ENCODE assay signal across 11 mouse cellular contexts in the genomic region with DNA sequence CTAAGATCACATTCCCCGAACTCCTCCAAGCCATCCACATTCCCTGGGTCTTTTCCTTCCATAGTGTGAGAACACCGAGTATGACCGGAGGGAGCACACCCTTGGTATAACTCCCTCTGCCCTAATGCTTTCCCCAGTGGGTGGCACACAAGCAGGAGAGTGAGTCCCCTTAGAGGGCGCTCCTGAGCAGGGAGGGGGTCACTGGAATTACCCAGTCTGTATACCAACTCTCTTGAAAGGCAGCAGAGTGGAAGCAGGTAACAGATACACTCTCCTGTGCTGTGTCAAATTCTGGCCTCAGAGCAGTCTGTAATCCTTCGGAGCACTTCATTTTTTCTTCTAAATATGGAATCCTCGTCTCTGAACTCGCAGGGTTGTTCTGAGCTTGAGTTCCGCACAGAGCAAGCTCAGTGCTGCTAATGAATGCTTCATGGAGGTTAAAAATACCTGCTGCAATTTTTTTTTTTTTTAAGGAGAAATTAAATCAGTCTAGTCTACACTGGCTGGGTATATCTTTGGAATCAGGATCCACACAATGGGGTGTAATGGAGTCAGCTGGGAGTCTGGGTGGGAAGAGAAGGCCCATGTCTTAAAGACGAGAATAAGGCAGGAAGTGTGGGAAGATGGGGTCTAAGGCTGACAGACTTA.
DNase-seq lines count a peak whose midpoint lies in the region; ATAC-seq and TF ChIP-seq lines count a peak whose summit lies in the region.
"Had no signal": no experiment of that assay in that cellular context is flagged by ENCODE, and none has a peak within 500 bp of the region (broad histone marks: within the 10 kb centered on the region; RNA-seq: fewer than 3 reads in every experiment).

No protein-coding gene starts in this region.

- TF ChIP-seq POLR2A in liver, adult 2 months (IDR thresholded peaks at IDR 0.05; ENCODE audit: extremely low read depth, insufficient read depth, low read length), result no peak

- H3K4me2 ChIP-seq in forebrain, embryonic 14.5 days (ENCODE audit: low read length), result no peak overlapping the region
- no peak overlapping the region for H3K4me2 ChIP-seq in forebrain, embryonic 12.5 days
- H3K4me2 ChIP-seq in liver, embryonic 12.5 days, result no peak overlapping the region
- no peak overlapping the region for H3K4me2 ChIP-seq in lung, postnatal 0 days (replicated peaks; ENCODE audit: low read depth, low read length)

- H3K4me3 ChIP-seq in forebrain, embryonic 14.5 days (ENCODE audit: low read depth, low read length), result no peak overlapping the region
- no peak overlapping the region for H3K4me3 ChIP-seq in forebrain, embryonic 12.5 days (replicated peaks)
- no peak overlapping the region for H3K4me3 ChIP-seq in liver, adult 2 months (ENCODE audit: insufficient read depth, low read depth, low read length)
- no peak overlapping the region for H3K4me3 ChIP-seq in liver, embryonic 12.5 days
- H3K4me3 ChIP-seq in lung, postnatal 0 days (ENCODE audit: low read depth, low read length), result no peak overlapping the region
- H3K4me3 ChIP-seq: megakaryocyte, embryonic 14.5 days had no signal

- 0 out of 2 replicates have a peak overlapping the region, but pooled peaks have one; percentile 14 for H3K27ac ChIP-seq in forebrain, embryonic 14.5 days (ENCODE audit: low read depth, low read length)
- no peak overlapping the region for H3K27ac ChIP-seq in forebrain, embryonic 12.5 days
- H3K27ac ChIP-seq in liver, adult 2 months (replicated peaks; ENCODE audit: insufficient read depth, low read depth, low read length), result no peak overlapping the region
- H3K27ac ChIP-seq in liver, embryonic 12.5 days, result no peak overlapping the region
- no peak overlapping the region for H3K27ac ChIP-seq in lung, postnatal 0 days (ENCODE audit: low read length)

- no peaks in the 10 kb centered on the region for H3K36me3 ChIP-seq in forebrain, embryonic 14.5 days (ENCODE audit: control insufficient read depth, insufficient read depth, low read length)
- peaks cover 4% of the 10 kb centered on the region for H3K36me3 ChIP-seq in forebrain, embryonic 12.5 days (replicated peaks)
- peaks cover 2% of the 10 kb centered on the region; the same call in 1 of the 2 replicates for H3K36me3 ChIP-seq in liver, adult 2 months (ENCODE audit: control insufficient read depth, insufficient read depth, low read length)
- H3K36me3 ChIP-seq in liver, embryonic 12.5 days, result peaks cover 15% of the 10 kb centered on the region
- H3K36me3 ChIP-seq in lung, postnatal 0 days (ENCODE audit: insufficient read depth, low read length), result no peaks in the 10 kb centered on the region

- no peaks in the 10 kb centered on the region for H3K27me3 ChIP-seq in forebrain, embryonic 14.5 days (replicated peaks; ENCODE audit: control insufficient read depth, insufficient read depth, low read length)
- H3K27me3 ChIP-seq in forebrain, embryonic 12.5 days, result peaks cover 8% of the 10 kb centered on the region; the same call in 1 of the 2 replicates
- H3K27me3 ChIP-seq in liver, adult 2 months (ENCODE audit: control insufficient read depth, insufficient read depth, low read length), result no peaks in the 10 kb centered on the region
- H3K27me3 ChIP-seq in liver, embryonic 12.5 days (replicated peaks), result no peaks in the 10 kb centered on the region
- no peaks in the 10 kb centered on the region for H3K27me3 ChIP-seq in lung, postnatal 0 days (replicated peaks; ENCODE audit: insufficient read depth, low read length)
- H3K27me3 ChIP-seq: megakaryocyte, embryonic 14.5 days had no signal

- H3K79me2 ChIP-seq in liver, adult 2 months (ENCODE audit: control insufficient read depth, insufficient read depth, low read length), result no peaks in the 10 kb centered on the region

- no peak for TF ChIP-seq EP300 in lung, postnatal 0 days (IDR thresholded peaks at IDR 0.05)

- DNase-seq in forebrain, embryonic 14.5 days (ENCODE audit: low spot score), result no peak
- no peak for DNase-seq in liver, adult 2 months (ENCODE audit: extremely low read depth, low read depth, low spot score)
- no peak for DNase-seq in lung, postnatal 0 days (ENCODE audit: low spot score)
- DNase-seq in thymus, postnatal 36 days, result peak; percentile 55 to 57
- DNase-seq in right cerebral cortex, adult 2 months (ENCODE audit: low spot score in 2 of 2), result no peak
- DNase-seq in c-Kit-positive CD71-positive TER-119-positive erythroid progenitor cells, embryonic 14.5 days (ENCODE audit: low spot score), result no peak
- DNase-seq: layer of hippocampus, adult 9-11 months; right cerebral cortex, adult 18-20 months had no signal

- H3K9ac ChIP-seq in forebrain, embryonic 14.5 days (ENCODE audit: low read length), result no peak overlapping the region
- H3K9ac ChIP-seq in forebrain, embryonic 12.5 days, result no peak overlapping the region
- no peak overlapping the region for H3K9ac ChIP-seq in liver, adult 2 months (ENCODE audit: low read depth, low read length)
- H3K9ac ChIP-seq in liver, embryonic 12.5 days, result no peak overlapping the region
- H3K9ac ChIP-seq in lung, postnatal 0 days (replicated peaks; ENCODE audit: low read depth), result no peak overlapping the region

- H3K9me3 ChIP-seq in forebrain, embryonic 14.5 days (replicated peaks; ENCODE audit: control insufficient read depth, low read length), result no peaks in the 10 kb centered on the region
- H3K9me3 ChIP-seq in forebrain, embryonic 12.5 days, result no peaks in the 10 kb centered on the region
- H3K9me3 ChIP-seq in liver, embryonic 12.5 days (replicated peaks), result no peaks in the 10 kb centered on the region
- no peaks in the 10 kb centered on the region for H3K9me3 ChIP-seq in lung, postnatal 0 days (ENCODE audit: low read length)
- H3K9me3 ChIP-seq: megakaryocyte, embryonic 14.5 days had no signal

- 85% methylated on average over 9 of the region's 9 CpGs for WGBS in forebrain, embryonic 14.5 days
- 88% methylated on average over 9 of the region's 9 CpGs for WGBS in forebrain, embryonic 12.5 days
- 94% methylated on average over 9 of the region's 9 CpGs for WGBS in liver, adult 2 months
- 77% methylated on average over 9 of the region's 9 CpGs for WGBS in liver, embryonic 12.5 days (ENCODE audit: insufficient replicate concordance)
- 75% methylated on average over 9 of the region's 9 CpGs for WGBS in lung, postnatal 0 days

- no peak for ATAC-seq in forebrain, embryonic 14.5 days
- ATAC-seq in forebrain, embryonic 12.5 days (ENCODE audit: low FRiP score), result no peak
- no peak for ATAC-seq in liver, embryonic 12.5 days
- peak; percentile 14; the same call in 1 of the 2 replicates for ATAC-seq in lung, postnatal 0 days

- H3K4me1 ChIP-seq in forebrain, embryonic 14.5 days (ENCODE audit: control insufficient read depth, insufficient read depth, low read length), result 0 out of 2 replicates have a peak, but pooled peaks cover 3% of the 10 kb centered on the region
- 0 out of 2 replicates have a peak, but pooled peaks cover 9% of the 10 kb centered on the region for H3K4me1 ChIP-seq in forebrain, embryonic 12.5 days
- no peaks in the 10 kb centered on the region for H3K4me1 ChIP-seq in liver, adult 2 months (ENCODE audit: control insufficient read depth, insufficient read depth, low read length)
- no peaks in the 10 kb centered on the region for H3K4me1 ChIP-seq in liver, embryonic 12.5 days
- H3K4me1 ChIP-seq in lung, postnatal 0 days (ENCODE audit: insufficient read depth, low read depth, low read length), result peaks cover under 1% of the 10 kb centered on the region; the same call in 1 of the 2 replicates

- peak; percentile 42 for TF ChIP-seq CTCF in liver, adult 2 months (IDR thresholded peaks at IDR 0.05; ENCODE audit: low read depth, low read length)
- peak; percentile 58 for TF ChIP-seq CTCF in lung, postnatal 0 days (IDR thresholded peaks at IDR 0.05)

Comparison
In these comparisons a context has a peak if more than half of its experiments do, and no peak if none do; other contexts are left out.
1. DNase-seq: peak in thymus, postnatal 36 days (2 of 2); none in forebrain, embryonic 14.5 days (single experiment), liver, adult 2 months (single experiment), lung, postnatal 0 days (single experiment), right cerebral cortex, adult 2 months (0 of 2) and c-Kit-positive CD71-positive TER-119-positive erythroid progenitor cells, embryonic 14.5 days (single experiment).